8 mouse cellular contexts compared by ENCODE assay signal in the genomic region with DNA sequence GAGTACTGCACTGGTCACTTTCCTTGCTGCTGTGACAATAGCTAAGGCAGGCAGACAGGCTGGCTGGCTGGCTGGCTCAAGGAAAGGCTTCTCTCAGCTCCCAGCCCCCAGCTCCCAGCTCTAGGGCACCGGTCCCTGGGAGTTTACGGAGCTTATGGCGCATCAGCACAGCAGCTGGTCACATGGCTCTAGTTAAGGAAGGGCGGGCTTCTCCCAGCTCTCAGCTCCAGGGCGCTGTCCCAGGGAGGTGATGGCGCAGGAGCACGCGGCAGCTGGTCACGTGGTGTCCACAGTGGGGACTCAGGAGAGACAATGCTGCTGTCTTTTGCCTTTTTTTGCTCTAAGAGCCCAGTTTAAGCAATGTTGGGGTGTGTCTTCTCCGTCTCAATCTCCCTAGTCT.
A peak's percentile ranks its signal among the peaks of the same experiment; 100 is the strongest.
DNase-seq lines count a peak whose midpoint lies in the region; ATAC-seq lines count a peak whose summit lies in the region.

No protein-coding gene starts in this region.

- H3K27me3 ChIP-seq in heart, embryonic 14.5 days (ENCODE audit: control insufficient read depth, insufficient read depth, low read length): no peaks in the 10 kb centered on the region
- H3K27me3 ChIP-seq in liver, embryonic 11.5 days (replicated peaks; ENCODE audit: control insufficient read depth, insufficient read depth, low read length): no peaks in the 10 kb centered on the region

- H3K36me3 ChIP-seq in heart, embryonic 14.5 days (ENCODE audit: control insufficient read depth, insufficient read depth, low read length): no peaks in the 10 kb centered on the region
- H3K36me3 ChIP-seq in liver, embryonic 11.5 days (ENCODE audit: control insufficient read depth, insufficient read depth, low read length): no peaks in the 10 kb centered on the region

- no peaks in the 10 kb centered on the region for H3K9me3 ChIP-seq in heart, embryonic 14.5 days (ENCODE audit: control insufficient read depth, low read length)
- H3K9me3 ChIP-seq in liver, embryonic 11.5 days (ENCODE audit: control insufficient read depth, low read length): no peaks in the 10 kb centered on the region

- peak overlapping the region; percentile 46 for H3K4me2 ChIP-seq in heart, embryonic 14.5 days (ENCODE audit: low read length)
- peak overlapping the region; percentile 54 for H3K4me2 ChIP-seq in liver, embryonic 11.5 days

- peak; percentile 18 for DNase-seq in adrenal gland, adult 2 months
- DNase-seq in adrenal gland, postnatal 4 days (ENCODE audit: low spot score in 2 of 2): no peak
- peak; percentile 18 for DNase-seq in right cerebral cortex, adult 18-20 months
- DNase-seq in right cerebral cortex, postnatal 25 days: no peak
- no peak for DNase-seq in liver, embryonic 11.5 days (ENCODE audit: low spot score)
- peak; percentile 8 for DNase-seq in right cerebral cortex, postnatal 14 days
- DNase-seq in layer of hippocampus, adult 9-11 months: no peak

- peaks cover 4% of the 10 kb centered on the region in 2 experiments; a peak in 2 of 4 replicates for H3K4me1 ChIP-seq in heart, embryonic 14.5 days (ENCODE audit: control insufficient read depth in 2 of 2, insufficient read depth in 2 of 2, low read length in 2 of 2)
- peaks cover 9% of the 10 kb centered on the region for H3K4me1 ChIP-seq in liver, embryonic 11.5 days (replicated peaks; ENCODE audit: control insufficient read depth, insufficient read depth, low read length)

- no peak overlapping the region for H3K9ac ChIP-seq in heart, embryonic 14.5 days (ENCODE audit: low read length)
- H3K9ac ChIP-seq in liver, embryonic 11.5 days (ENCODE audit: low read depth, low read length): peak overlapping the region; percentile 37; the same call in 1 of the 2 replicates

- ATAC-seq in heart, embryonic 14.5 days (ENCODE audit: insufficient number of reproducible peaks, insufficient read depth, low FRiP score, low read depth): peak; percentile 39; the same call in 1 of the 2 replicates
- peak; percentile 79 for ATAC-seq in liver, embryonic 11.5 days (replicated peaks; ENCODE audit: low FRiP score)

- H3K4me3 ChIP-seq in heart, embryonic 14.5 days (ENCODE audit: control insufficient read depth in 1 of 2, insufficient read depth in 1 of 2, low read depth in 1 of 2, low read length in 2 of 2): no peak overlapping the region
- peak overlapping the region; percentile 12; the same call in 1 of the 2 replicates for H3K4me3 ChIP-seq in liver, embryonic 11.5 days (ENCODE audit: low read depth, low read length)

- WGBS in heart, embryonic 14.5 days: 37% methylated on average over 10 of the region's 10 CpGs
- WGBS in liver, embryonic 11.5 days: 38% methylated on average over 10 of the region's 10 CpGs

- no peak overlapping the region for H3K27ac ChIP-seq in heart, embryonic 14.5 days (replicated peaks in 1 of 2; ENCODE audit: control insufficient read depth in 1 of 2, insufficient read depth in 1 of 2, low read depth in 2 of 2, low read length in 2 of 2)
- no peak overlapping the region for H3K27ac ChIP-seq in liver, embryonic 11.5 days (ENCODE audit: low read depth, low read length)

Comparison
In these comparisons a context has a peak if more than half of its experiments do, and no peak if none do; other contexts are left out.
1. DNase-seq: peak in adrenal gland, adult 2 months (single experiment), right cerebral cortex, adult 18-20 months (single experiment) and right cerebral cortex, postnatal 14 days (single experiment); none in adrenal gland, postnatal 4 days (0 of 2), right cerebral cortex, postnatal 25 days (single experiment), liver, embryonic 11.5 days (single experiment) and layer of hippocampus, adult 9-11 months (single experiment).